Mouse (Mus musculus): ENCODE results near the gene March6.

DNA sequence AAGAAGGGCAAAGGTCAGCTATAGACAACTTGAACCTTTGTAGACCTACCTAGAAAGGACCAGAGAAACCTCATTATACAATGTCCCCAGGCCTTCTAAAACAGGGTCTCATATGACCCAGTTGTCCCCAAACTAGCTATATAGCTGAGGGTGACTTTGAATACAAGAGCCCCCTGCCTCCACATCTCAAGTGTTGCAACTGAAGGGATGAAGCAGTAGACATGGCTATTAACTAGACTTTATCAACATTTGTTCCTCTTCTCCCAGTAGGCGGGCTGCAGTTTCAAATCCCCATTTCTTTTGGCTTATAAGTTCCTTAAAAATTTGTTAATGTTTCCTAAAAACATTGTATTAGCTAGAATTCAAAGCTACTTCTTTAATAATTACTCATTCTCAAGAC lies 64.1 kb downstream of the March6 start:
- TF ChIP-seq CTCF (IDR thresholded peaks at IDR 0.05; ENCODE audit: low read depth) (no peak), EP300 (optimal IDR thresholded peaks at IDR 0.05) (no peak)
